Mouse (Mus musculus) layer of hippocampus, postnatal 25 days (tissue): ENCODE data around the gene Ifnb1. TPM values are rescaled to one million over a fixed set of nuclear protein-coding genes. Genes with fewer than 3 reads are reported as not detected.

Source experiments
- DNase-seq, 2 experiments: peaks; one replicate each; pipeline ENCODE4 v3.0.0; 2022; ENCODE audit warnings: mixed read lengths in 2 of 2, low spot score in 1 of 2; ENCODE audit errors: extremely low spot score in 1 of 2
- total RNA-seq, 2 experiments: library from RNA; stranded (reverse); gene quantifications; 2 replicates each; pipeline ENCODE4 v1.2.3; 2021

Ifnb1 gene
- total RNA-seq, 2 experiments from 2014 or later: not detected

- DNase-seq: no peak
These were observed 8.8 kb downstream of the Ifnb1 start for GRCm38 (mm10) chr4:88513743-88514142.

GRCm38 (mm10) chr4:88503753-88504152 is 18.8 kb downstream of the Ifnb1 start:
- DNase-seq: no peak

- no peak for DNase-seq
These were observed 21.3 kb downstream of the Ifnb1 start for GRCm38 (mm10) chr4:88501247-88501646.

- no peak for DNase-seq
These were observed 26.1 kb downstream of the Ifnb1 start for GRCm38 (mm10) chr4:88496321-88497018.

GRCm38 (mm10) chr4:88489622-88490021 is 33.0 kb downstream of the Ifnb1 start:
- DNase-seq: no peak

DNA sequence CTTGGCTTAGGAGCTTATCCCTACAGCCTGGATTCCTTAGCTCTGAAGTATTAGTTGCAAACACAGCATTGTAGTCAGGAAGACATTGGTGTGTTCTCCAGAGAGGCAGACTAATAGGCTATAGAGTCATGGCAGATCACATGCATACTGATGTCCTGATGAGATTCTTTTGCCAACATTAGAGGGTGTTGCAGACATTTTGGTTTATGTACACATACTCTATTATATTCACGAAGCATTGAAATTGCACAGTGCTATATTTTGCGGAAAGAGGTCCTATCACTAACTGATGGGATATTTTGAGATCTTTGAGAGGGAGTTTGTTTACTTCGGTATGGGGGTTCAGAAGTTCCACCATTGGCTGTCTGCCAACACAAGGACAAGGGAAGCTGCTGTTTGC is 34.5 kb downstream of the Ifnb1 start:
- DNase-seq: no peak

GRCm38 (mm10) chr4:88480130-88480529 is 42.4 kb downstream of the Ifnb1 start:
- no peak for DNase-seq

DNA sequence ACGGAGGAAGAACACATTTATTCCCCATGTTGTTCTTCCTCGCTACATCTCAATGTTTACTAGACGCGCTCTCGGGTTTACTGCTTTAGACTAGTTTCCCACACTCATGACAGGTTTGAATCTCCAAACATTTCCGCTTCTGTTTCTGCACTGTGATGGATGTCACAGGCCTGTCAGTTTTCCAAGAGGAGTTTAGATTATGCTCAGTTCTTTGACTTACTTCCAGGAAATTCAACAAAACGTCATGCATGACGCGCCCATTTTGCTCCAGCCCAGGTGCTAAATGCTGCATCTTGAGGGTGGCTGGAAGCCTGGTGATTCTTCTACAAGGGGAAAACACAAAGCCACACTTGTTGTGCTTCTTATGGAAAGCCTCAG is 43.8 kb downstream of the Ifnb1 start:
- no peak for DNase-seq

GRCm38 (mm10) chr4:88478177-88478808 is 44.3 kb downstream of the Ifnb1 start:
- no peak for DNase-seq

- DNase-seq: no peak
These were observed 45.9 kb downstream of the Ifnb1 start for GRCm38 (mm10) chr4:88476511-88477210.

GRCm38 (mm10) chr4:88476084-88476483 is 46.5 kb downstream of the Ifnb1 start:
- DNase-seq: no peak

Other genes starting within 250 kb of the Ifnb1 start
- 1 to 10 TPM; 1.4 to 1.5 TPM for gene Hacd4, start 83.8 kb downstream of the Ifnb1 start, total RNA-seq
- not detected for gene Ifna15, start 35.5 kb upstream of the Ifnb1 start, total RNA-seq
- not detected for gene Ifna14, start 49.0 kb upstream of the Ifnb1 start, total RNA-seq
- not detected for gene Ifna9, start 69.6 kb upstream of the Ifnb1 start, total RNA-seq
- gene Ifna12, start 80.6 kb upstream of the Ifnb1 start, total RNA-seq: not detected
- not detected for gene C87499, start 111.6 kb upstream of the Ifnb1 start, total RNA-seq
- not detected for gene Ifna13, start 121.7 kb upstream of the Ifnb1 start, total RNA-seq
- gene Ifna16, start 154.2 kb upstream of the Ifnb1 start, total RNA-seq: not detected
- gene Ifna2, start 161.1 kb upstream of the Ifnb1 start, total RNA-seq: not detected
- not detected for gene Ifnab, start 168.6 kb upstream of the Ifnb1 start, total RNA-seq
- 1 to 10 TPM; 1.4 to 1.8 TPM for gene Gm26566, start 199.0 kb upstream of the Ifnb1 start, total RNA-seq
- 100 to 1,000 TPM; 105 to 109 TPM for gene Klhl9, start 199.7 kb upstream of the Ifnb1 start, total RNA-seq
- not detected for gene Gm13271, start 232.1 kb upstream of the Ifnb1 start, total RNA-seq
- gene Gm13283, start 237.3 kb upstream of the Ifnb1 start, total RNA-seq: not detected